Mouse (Mus musculus) heart, postnatal 14 days (tissue): ENCODE results near the gene Slc10a4. TPM values are rescaled to one million over a fixed set of nuclear protein-coding genes. Genes with fewer than 3 reads are reported as not detected.
"Not testable (repeated sequence)": the region's sequence is repeated elsewhere in the genome, so short reads cannot be mapped to it uniquely, and the experiment has no call there.

Experiments used
- DNase-seq, 2 experiments: peaks; one replicate each; pipeline ENCODE4 v3.0.0; 2021 to 2022
- intact Hi-C: fragments of 180-260 bp; cut with DNase I; formaldehyde crosslinking; loops from one replicate; pipeline ENCODE4 v1.15.1; 2025
- long read RNA-seq, 2 experiments: library from polyadenylated mRNA; stranded (forward); transcript quantifications; one replicate each; pipeline ENCODE4 v2.0.0; 2021
- total RNA-seq, 2 experiments: library from RNA; stranded (reverse); gene quantifications; 2 replicates each; pipeline ENCODE4 v1.2.3; 2021

The Slc10a4 gene
- total RNA-seq, result not detected
- long read RNA-seq, experiment 1, result 0 reads
- long read RNA-seq, experiment 2, result 0 reads

- peak; percentile 12 to 19 for DNase-seq
- intact Hi-C loops, result loop anchor here (2.0 kb wide), 1 partner anchor 420 kb away; the partner anchor contains the start of gene Gm5868
Observed at GRCm38 (mm10) chr5:73006784-73007581, at the start of gene Slc10a4. TSS of gene Slc10a4 (plus strand) at chr5:73006883.

- DNase-seq, result no peak
- intact Hi-C loops, result no loop called here
Observed at GRCm38 (mm10) chr5:72957281-72957680, 49.4 kb upstream of the Slc10a4 start.

DNA sequence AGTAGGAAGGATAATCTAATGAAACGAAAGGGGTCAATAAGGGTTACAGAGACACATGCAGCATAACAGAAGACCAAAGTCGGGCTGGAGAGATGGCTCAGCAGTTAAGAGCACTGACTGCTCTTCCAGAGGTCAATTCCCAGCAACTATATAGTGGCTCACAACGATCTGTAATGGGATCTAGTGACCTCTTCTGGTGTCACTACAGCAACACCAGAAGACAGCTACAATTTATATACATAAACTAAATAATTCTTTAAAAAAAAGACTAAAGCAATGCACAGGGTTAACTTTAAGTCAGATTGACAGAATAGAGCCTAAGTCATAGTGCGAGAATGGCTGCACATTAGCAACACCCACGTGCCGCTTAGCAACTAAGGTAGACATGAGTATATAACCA, 46.6 kb upstream of the Slc10a4 start:
- DNase-seq, result no peak
- intact Hi-C loops, result no loop called here

DNA sequence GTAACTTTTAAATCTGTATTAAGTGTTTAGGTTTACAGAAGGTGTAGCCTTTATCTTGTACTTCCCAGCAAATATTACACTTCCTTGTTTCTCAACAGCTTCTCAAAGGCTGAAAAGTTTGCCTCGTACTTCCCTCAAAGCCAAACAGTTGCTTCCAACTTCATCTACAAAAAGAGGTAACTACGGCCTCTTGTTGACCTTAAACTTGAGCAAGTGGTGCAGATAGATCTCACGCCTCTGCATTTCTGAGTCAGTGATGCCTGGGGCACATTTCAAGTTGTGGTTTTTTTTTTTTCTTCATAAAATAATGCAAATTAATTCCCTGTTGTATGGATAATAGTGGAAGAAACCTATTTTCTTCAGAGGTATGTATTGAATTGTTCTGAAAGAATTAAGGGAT, 41.0 kb upstream of the Slc10a4 start:
- DNase-seq, result no peak

GRCm38 (mm10) chr5:72972435-72972834, 34.2 kb upstream of the Slc10a4 start:
- intact Hi-C loops, result no loop called here
- DNase-seq, result no peak

More for the DNA sequence above, 41.0 kb upstream of the Slc10a4 start:
- intact Hi-C loops, result no loop called here

GRCm38 (mm10) chr5:72972934-72973333, 33.7 kb upstream of the Slc10a4 start:
- DNase-seq, result no peak
- intact Hi-C loops, result no loop called here

- intact Hi-C loops, result no loop called here
- DNase-seq, result no peak
Observed at GRCm38 (mm10) chr5:72974602-72975001, 32.1 kb upstream of the Slc10a4 start, which contains the start of gene Gm10135. TSS of gene Gm10135 (minus strand) at chr5:72974702.

GRCm38 (mm10) chr5:72975996-72976395, 30.7 kb upstream of the Slc10a4 start:
- intact Hi-C loops, result no loop called here
- no peak for DNase-seq

GRCm38 (mm10) chr5:72976539-72976938, 30.1 kb upstream of the Slc10a4 start:
- no peak for DNase-seq
- intact Hi-C loops, result no loop called here

GRCm38 (mm10) chr5:72984091-72984490, 22.6 kb upstream of the Slc10a4 start:
- DNase-seq, result peak in 1 of 2 experiments; percentile 32
- intact Hi-C loops, result no loop called here

DNA sequence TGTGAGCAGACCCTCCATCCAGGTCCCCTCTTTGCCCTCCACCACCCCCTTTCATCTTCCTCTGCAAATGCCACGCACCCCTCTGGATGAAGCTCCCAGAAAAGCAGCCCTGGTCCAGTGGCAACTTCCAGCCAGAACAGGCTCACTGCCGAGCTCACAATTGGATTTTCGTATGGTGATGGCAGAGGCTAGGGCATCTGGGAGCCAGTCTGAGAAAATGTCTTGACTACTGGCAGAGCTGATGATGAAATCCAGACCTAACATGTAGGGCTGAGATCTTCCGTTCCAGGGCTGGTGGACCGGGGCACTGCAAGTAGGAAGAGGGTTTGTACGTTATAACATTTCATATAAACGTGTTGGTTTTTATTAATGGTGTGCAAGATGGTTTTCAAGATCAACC, 18.9 kb upstream of the Slc10a4 start:
- no peak for DNase-seq
- intact Hi-C loops, result no loop called here

DNA sequence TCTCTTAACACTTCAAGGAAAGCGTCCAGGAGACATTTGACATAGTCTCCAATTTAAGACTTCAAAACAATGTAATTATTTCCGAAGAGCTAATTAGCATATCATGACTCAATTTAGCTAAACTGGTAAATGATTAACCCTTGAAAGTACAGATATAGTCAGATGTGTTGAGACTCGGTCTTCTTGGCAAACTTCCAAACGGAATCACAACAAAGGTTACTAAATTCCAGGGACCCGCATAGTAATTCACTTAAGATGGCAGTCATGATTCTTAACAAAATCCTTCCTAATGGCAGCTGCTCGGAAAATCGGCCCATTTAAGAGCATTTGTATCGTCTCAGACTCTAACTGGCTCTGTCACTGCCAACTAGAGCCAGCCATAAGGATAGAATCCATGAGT, 16.9 kb upstream of the Slc10a4 start:
- intact Hi-C loops, result no loop called here
- no peak for DNase-seq

DNA sequence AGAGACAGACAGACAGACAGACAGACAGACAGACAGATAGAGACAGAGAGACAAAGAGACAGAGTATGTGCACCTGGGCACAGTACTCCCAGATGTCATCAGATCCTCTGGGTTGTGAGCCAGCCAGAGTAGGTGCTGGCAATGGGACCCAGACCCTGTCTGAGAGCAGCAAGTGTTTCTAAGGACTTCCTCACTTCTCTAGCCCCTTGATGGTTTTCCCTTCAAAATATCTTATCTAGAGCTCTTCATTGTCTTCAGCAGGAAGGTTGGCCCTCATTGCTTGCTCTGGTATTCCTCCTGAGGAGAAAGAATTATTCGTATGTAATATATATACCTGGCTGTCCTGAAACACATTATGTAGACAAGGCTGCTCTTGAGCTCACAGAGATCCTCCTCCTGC, 14.2 kb upstream of the Slc10a4 start:
- DNase-seq, result no peak
- intact Hi-C loops, result no loop called here

DNA sequence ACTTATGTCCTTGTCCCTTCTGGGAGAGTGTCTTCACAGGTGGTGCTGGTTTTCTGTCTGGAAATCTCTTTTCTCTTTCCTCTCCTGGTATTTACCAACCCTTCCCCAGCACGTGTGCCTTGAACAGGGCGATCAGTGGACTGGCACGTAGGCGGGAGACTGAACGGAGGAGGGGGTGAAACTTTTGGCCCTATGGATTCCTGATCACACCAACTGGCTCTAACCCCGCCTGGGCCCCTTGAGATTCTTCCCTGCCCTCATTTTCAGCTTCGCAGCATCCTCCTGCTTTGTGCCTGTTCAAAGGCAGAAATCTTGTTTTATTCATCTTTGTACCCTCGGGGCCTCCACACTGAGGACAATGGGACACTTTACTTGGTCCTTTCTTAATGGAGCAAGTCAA, 12.3 kb upstream of the Slc10a4 start:
- intact Hi-C loops, result no loop called here
- no peak for DNase-seq

- intact Hi-C loops, result loop anchor here (5.0 kb wide), 1 partner anchor 398 kb away; no protein-coding TSS in a partner anchor
- no peak for DNase-seq
Observed at GRCm38 (mm10) chr5:72994928-72995327, 11.8 kb upstream of the Slc10a4 start.

- intact Hi-C loops, result loop anchor here (5.0 kb wide), 1 partner anchor 398 kb away; no protein-coding TSS in a partner anchor
- DNase-seq, result no peak
Observed at GRCm38 (mm10) chr5:72995379-72995778, 11.3 kb upstream of the Slc10a4 start.

DNA sequence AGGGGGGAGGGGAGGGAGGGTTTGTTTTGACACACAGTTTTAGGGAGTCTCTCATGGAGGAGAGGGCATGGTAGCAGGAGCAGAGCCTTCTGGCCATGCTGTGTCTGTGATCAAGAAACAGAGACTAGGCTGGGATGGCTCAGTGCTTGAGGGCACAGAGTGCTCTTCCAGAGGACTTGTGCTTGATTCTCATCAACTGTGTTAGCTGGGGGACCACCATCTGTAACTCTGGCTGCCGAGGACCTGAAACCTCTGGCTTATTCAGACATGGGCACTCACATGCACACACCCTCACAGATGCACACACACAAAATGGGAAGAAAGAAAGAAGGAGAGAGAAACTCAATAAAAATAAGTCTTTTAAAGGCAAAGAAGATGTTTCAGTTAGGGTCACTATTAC, 8.1 kb upstream of the Slc10a4 start:
- not testable (repeated sequence) for DNase-seq
- intact Hi-C loops, result loop anchor here (5.0 kb wide), 1 partner anchor 401 kb away; no protein-coding TSS in a partner anchor

GRCm38 (mm10) chr5:73004046-73004445, 2.6 kb upstream of the Slc10a4 start:
- intact Hi-C loops, result no loop called here
- DNase-seq, result no peak

DNA sequence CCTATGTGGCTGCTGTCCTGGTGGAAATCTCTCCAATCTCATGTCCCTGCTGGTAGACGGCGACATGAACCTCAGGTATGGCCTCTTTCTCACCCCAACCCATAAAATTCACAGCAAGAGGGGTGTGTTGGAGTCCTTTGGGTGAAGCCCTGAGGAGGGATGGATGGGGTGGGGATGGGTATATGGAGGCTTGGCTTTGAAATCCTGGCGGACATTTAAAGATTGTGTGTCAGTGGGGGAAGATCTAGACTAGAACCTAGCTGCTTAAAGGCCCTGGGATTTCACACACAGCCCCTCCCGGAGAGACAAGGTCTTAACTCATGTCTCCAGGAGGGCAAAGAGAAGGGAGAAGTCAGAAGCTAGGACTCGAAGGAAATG, 888 bp downstream of the Slc10a4 start:
- intact Hi-C loops, result loop anchor here (2.0 kb wide), 1 partner anchor 421 kb away; the partner anchor contains the start of gene Gm5868
- DNase-seq, result no peak

GRCm38 (mm10) chr5:73008230-73008629, 1.5 kb downstream of the Slc10a4 start:
- intact Hi-C loops, result not testable (repeated sequence)

DNA sequence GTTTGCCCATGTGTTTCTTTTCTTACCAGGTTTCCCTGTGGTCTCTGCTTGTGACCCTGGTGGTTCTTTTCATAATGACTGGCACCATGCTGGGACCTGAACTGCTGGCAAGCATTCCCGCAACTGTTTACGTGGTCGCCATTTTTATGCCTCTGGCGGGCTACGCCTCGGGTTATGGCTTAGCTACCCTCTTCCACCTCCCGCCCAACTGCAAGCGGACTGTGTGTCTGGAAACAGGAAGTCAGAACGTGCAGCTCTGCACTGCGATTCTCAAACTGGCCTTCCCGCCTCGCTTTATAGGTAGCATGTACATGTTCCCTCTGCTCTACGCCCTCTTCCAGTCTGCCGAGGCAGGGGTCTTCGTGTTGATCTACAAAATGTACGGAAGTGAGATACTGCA, 5.1 kb downstream of the Slc10a4 start:
- intact Hi-C loops, DNase-seq: not testable (repeated sequence)

More at GRCm38 (mm10) chr5:73008230-73008629, 1.5 kb downstream of the Slc10a4 start:
- not testable (repeated sequence) for DNase-seq
